Mouse (Mus musculus) hindbrain, embryonic 11.5 days (tissue): ENCODE data around the gene Prkcb. TPM values are rescaled to one million over a fixed set of nuclear protein-coding genes. Genes with fewer than 3 reads are reported as not detected.

Experiments used
- ATAC-seq: fragments of 200-750 bp; cut with Nextera tagmentation; 2 replicates; pipeline ENCODE4 v1.8.0; 2017; ENCODE audit warnings: mild to moderate bottlenecking, moderate TSS enrichment, moderate library complexity; ENCODE audit not compliant: low FRiP score
- DNase-seq: peaks from one replicate; pipeline ENCODE4 v3.0.0-alpha.2; 2015; ENCODE audit warnings: low spot score
- H3K27ac ChIP-seq: fragments of 300-500 bp; sonication (generic); 2 replicates; pipeline ENCODE4 v1.5.1; 2014; ENCODE audit warnings: mild to moderate bottlenecking, low read depth, low read length
- H3K27me3 ChIP-seq: fragments of 300-500 bp; sonication (generic); 2 replicates; pipeline ENCODE4 v1.6.1; 2014; ENCODE audit warnings: mild to moderate bottlenecking, low read length, moderate library complexity, mixed read lengths; ENCODE audit not compliant: control insufficient read depth, insufficient read depth
- H3K36me3 ChIP-seq: fragments of 300-500 bp; sonication (generic); 2 replicates; pipeline ENCODE4 v1.6.1; 2014; ENCODE audit warnings: mild to moderate bottlenecking, low read length, moderate library complexity, mixed read lengths; ENCODE audit not compliant: control insufficient read depth, insufficient read depth
- H3K4me1 ChIP-seq: fragments of 300-500 bp; sonication (generic); replicated peaks from 2 replicates; pipeline ENCODE4 v1.6.1; 2014; ENCODE audit warnings: low read length, mixed read lengths; ENCODE audit not compliant: control insufficient read depth, insufficient read depth
- H3K4me2 ChIP-seq: fragments of 300-500 bp; sonication (generic); replicated peaks from 2 replicates; pipeline ENCODE4 v1.6.1; 2014; ENCODE audit warnings: mild to moderate bottlenecking, low read depth, low read length
- H3K4me3 ChIP-seq: fragments of 300-500 bp; sonication (generic); 2 replicates; pipeline ENCODE4 v1.5.1; 2014; ENCODE audit warnings: low read depth, low read length
- H3K9ac ChIP-seq: fragments of 300-500 bp; sonication (generic); 2 replicates; pipeline ENCODE4 v1.6.1; 2014; ENCODE audit warnings: low read depth, low read length
- H3K9me3 ChIP-seq: fragments of 300-500 bp; sonication (generic); 2 replicates; pipeline ENCODE4 v1.6.1; 2016; ENCODE audit warnings: low read length; ENCODE audit not compliant: control insufficient read depth
- WGBS: fragments of 180-500 bp; shearing (Covaris S2); extraction: QIAGEN DNeasy Blood & Tissue Kit; methylation state at CpG from one replicate; pipeline ENCODE4 v1.1.7; 2014; 5-methylcytosine and 5-hydroxymethylcytosine counted together
- polyA plus RNA-seq: library from polyadenylated mRNA; unstranded; fragments of >200 nt; fragmentation: Nextera tagmentation; extraction: Ambion mirVana; gene quantifications from 2 replicates; pipeline ENCODE4 v1.2.1, GENCODE M21; 2014

Gene Prkcb
- polyA plus RNA-seq, 1 experiment from 2014 or later, result 22.3 TPM

DNA sequence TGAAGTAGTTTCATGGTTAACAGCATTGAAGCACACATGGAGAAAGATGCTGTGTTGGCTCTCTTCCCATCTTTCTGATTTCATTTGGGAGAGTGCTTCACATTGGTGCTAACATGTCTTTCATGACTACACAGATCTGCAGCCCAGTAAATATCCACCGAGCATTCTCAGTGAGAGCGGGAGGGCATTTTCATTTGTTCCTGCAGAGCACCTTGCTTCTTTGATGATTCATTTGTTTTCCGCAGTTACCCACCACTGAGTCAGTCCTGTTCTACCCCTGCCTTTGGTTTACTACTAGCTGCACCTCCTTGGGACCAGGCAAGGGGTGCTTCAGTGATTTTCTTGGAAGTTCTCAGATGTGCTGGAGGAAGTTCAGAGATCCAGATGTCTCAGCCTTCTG is 8.3 kb downstream of the Prkcb start:
- Histone ChIP-seq H3K27me3 (no peaks in the 10 kb centered on the region), H3K9ac (no peak overlapping the region), H3K4me1 (no peaks in the 10 kb centered on the region), H3K36me3 (no peaks in the 10 kb centered on the region), H3K4me3 (no peak overlapping the region), H3K27ac (no peak overlapping the region), H3K9me3 (no peaks in the 10 kb centered on the region), H3K4me2 (no peak overlapping the region)
- ATAC-seq (no peak), DNase-seq (no peak)
- WGBS, result 95% methylated on average over 3 of the region's 3 CpGs

GRCm38 (mm10) chr7:122297627-122298026 is 9.1 kb downstream of the Prkcb start:
- ATAC-seq, result no peak
- 62% methylated on average over 3 of the region's 3 CpGs for WGBS
- no peak for DNase-seq

GRCm38 (mm10) chr7:122298715-122299114 is 10.2 kb downstream of the Prkcb start:
- Histone ChIP-seq H3K9me3 (no peaks in the 10 kb centered on the region), H3K36me3 (no peaks in the 10 kb centered on the region), H3K27ac (no peak overlapping the region), H3K9ac (no peak overlapping the region), H3K27me3 (no peaks in the 10 kb centered on the region), H3K4me2 (no peak overlapping the region), H3K4me1 (no peaks in the 10 kb centered on the region), H3K4me3 (no peak overlapping the region)
- WGBS, result 87% methylated on average over 2 of the region's 2 CpGs
- no peak for DNase-seq
- ATAC-seq, result no peak

More at GRCm38 (mm10) chr7:122297627-122298026, 9.1 kb downstream of the Prkcb start:
- H3K4me2 ChIP-seq, result no peak overlapping the region
- H3K4me3 ChIP-seq, result no peak overlapping the region
- no peak overlapping the region for H3K27ac ChIP-seq
- no peaks in the 10 kb centered on the region for H3K4me1 ChIP-seq
- no peaks in the 10 kb centered on the region for H3K36me3 ChIP-seq
- H3K9me3 ChIP-seq, result no peaks in the 10 kb centered on the region
- H3K9ac ChIP-seq, result no peak overlapping the region
- H3K27me3 ChIP-seq, result no peaks in the 10 kb centered on the region

- H3K27me3 ChIP-seq, result no peaks in the 10 kb centered on the region
- H3K9ac ChIP-seq, result no peak overlapping the region
- H3K4me3 ChIP-seq, result no peak overlapping the region
- WGBS, result 83% methylated on average over 4 of the region's 4 CpGs
- DNase-seq, result no peak
- no peaks in the 10 kb centered on the region for H3K36me3 ChIP-seq
- no peak overlapping the region for H3K27ac ChIP-seq
- no peaks in the 10 kb centered on the region for H3K9me3 ChIP-seq
- ATAC-seq, result no peak
- H3K4me1 ChIP-seq, result no peaks in the 10 kb centered on the region
- no peak overlapping the region for H3K4me2 ChIP-seq
Measured at GRCm38 (mm10) chr7:122300538-122300937, 12.0 kb downstream of the Prkcb start.

DNA sequence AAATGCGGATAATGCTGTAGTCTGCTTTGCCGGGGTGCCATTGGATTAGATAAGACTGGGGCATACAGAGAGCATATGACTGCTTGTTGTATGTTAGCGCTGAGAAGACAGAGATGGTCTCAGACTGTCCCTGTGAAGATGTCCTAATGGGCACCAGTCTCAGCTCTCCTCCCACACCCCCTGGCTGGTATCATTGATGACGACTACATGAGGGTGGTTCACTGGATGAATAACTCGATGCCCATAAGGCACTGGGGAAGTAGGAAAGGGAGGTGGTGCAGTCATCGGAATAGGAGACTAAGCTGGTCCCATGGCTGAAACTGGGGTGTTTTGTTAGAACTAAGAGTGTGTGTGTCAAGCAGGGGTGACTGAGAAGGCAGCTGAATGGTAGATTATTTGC is 14.0 kb downstream of the Prkcb start:
- no peak for DNase-seq
- 87% methylated on average over 6 of the region's 6 CpGs for WGBS
- Histone ChIP-seq H3K27ac (no peak overlapping the region), H3K27me3 (no peaks in the 10 kb centered on the region), H3K36me3 (no peaks in the 10 kb centered on the region), H3K9ac (no peak overlapping the region), H3K4me2 (no peak overlapping the region), H3K4me3 (no peak overlapping the region), H3K9me3 (no peaks in the 10 kb centered on the region), H3K4me1 (no peaks in the 10 kb centered on the region)
- ATAC-seq, result no peak

- Histone ChIP-seq H3K4me1 (no peaks in the 10 kb centered on the region), H3K4me2 (no peak overlapping the region), H3K27ac (no peak overlapping the region), H3K36me3 (no peaks in the 10 kb centered on the region), H3K9ac (no peak overlapping the region), H3K4me3 (no peak overlapping the region), H3K27me3 (no peaks in the 10 kb centered on the region), H3K9me3 (no peaks in the 10 kb centered on the region)
- WGBS, result 66% methylated on average over 3 of the region's 3 CpGs
- DNase-seq, result no peak
- ATAC-seq, result no peak
Measured at GRCm38 (mm10) chr7:122303988-122304387, 15.4 kb downstream of the Prkcb start.

DNA sequence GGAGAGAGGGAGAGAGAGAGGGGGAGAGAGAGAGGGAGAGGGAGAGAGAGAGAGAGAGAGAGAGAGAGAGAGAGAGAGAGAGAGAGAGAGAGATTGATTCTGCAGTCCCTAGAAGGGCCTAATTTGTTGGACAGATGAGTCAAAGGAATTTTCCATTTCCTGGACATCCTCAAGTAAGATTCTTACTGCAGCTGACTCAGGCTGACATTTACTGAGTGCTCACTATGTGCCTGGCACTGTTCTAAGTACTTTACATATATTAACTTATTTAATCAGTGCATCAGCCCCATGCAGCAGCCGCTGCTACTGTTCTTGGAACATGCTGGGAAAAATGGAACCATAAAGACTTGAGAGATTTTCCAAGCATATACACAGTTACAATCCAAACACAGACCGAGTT is 16.0 kb downstream of the Prkcb start:
- Histone ChIP-seq H3K4me3 (no peak overlapping the region), H3K27me3 (no peaks in the 10 kb centered on the region), H3K36me3 (no peaks in the 10 kb centered on the region), H3K4me2 (no peak overlapping the region), H3K9ac (no peak overlapping the region), H3K27ac (no peak overlapping the region), H3K9me3 (no peaks in the 10 kb centered on the region), H3K4me1 (no peaks in the 10 kb centered on the region)
- WGBS, result 88% methylated on average over 2 of the region's 2 CpGs
- no peak for DNase-seq
- no peak for ATAC-seq

DNA sequence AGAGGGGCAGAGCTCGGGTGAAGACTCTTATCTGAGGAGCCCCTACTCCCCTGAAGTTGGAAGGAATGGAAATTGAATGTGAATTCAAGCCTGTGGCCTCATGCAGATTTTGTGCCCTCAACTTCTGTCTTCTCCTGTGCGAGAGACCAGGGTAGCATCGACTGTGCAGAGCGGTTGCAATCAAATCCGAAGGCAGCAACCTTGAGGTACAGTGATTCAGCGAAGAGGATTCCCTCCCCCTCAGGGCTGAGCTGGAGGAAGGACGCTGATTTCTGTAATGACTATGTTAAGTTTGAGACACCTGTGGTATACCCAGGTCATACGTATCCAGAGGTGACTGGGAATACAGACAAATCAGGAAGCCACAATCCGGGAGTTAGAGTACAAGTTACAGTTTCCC is 18.7 kb downstream of the Prkcb start:
- Histone ChIP-seq H3K27me3 (no peaks in the 10 kb centered on the region), H3K4me1 (no peaks in the 10 kb centered on the region), H3K9me3 (no peaks in the 10 kb centered on the region), H3K4me2 (no peak overlapping the region), H3K27ac (no peak overlapping the region), H3K36me3 (no peaks in the 10 kb centered on the region), H3K9ac (no peak overlapping the region), H3K4me3 (no peak overlapping the region)
- ATAC-seq (no peak), DNase-seq (no peak)
- WGBS, result 88% methylated on average over 9 of the region's 9 CpGs

GRCm38 (mm10) chr7:122308661-122309060 is 20.1 kb downstream of the Prkcb start:
- Histone ChIP-seq H3K27ac (no peak overlapping the region), H3K4me2 (no peak overlapping the region), H3K9me3 (no peaks in the 10 kb centered on the region), H3K9ac (no peak overlapping the region), H3K4me3 (no peak overlapping the region), H3K27me3 (no peaks in the 10 kb centered on the region), H3K36me3 (no peaks in the 10 kb centered on the region), H3K4me1 (no peaks in the 10 kb centered on the region)
- 85% methylated on average over 5 of the region's 5 CpGs for WGBS
- DNase-seq (no peak), ATAC-seq (no peak)
